Mouse (Mus musculus): ENCODE data around the gene Sorcs3.

DNA sequence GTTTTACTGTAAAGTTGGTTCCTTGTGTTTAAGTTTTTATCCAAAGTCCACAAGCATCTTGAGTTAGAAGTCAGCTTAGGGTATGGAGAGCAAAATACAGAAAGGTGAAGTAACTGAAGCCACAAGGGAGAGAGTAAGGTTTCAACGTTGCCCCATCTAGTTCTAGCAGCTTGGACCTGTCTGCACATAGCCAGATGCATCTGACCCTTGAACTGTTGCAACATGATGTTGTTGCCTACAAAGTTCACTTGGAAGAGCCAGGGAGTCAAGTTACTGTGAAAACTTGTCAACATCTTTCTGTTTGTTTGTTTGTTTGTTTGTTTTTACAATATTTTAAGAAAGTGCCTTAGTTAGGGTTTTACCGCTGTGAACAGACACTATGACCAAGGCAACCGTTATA lies 40.5 kb upstream of the Sorcs3 start:
- TF ChIP-seq CTCF (IDR thresholded peaks at IDR 0.05; ENCODE audit: control insufficient read depth, insufficient read depth, low read length) (no peak), POLR2A (IDR thresholded peaks at IDR 0.05; ENCODE audit: borderline replicate concordance, control insufficient read depth, low read depth, low read length) (no peak)
